Mouse (Mus musculus): Measurements from ENCODE around the gene 2310039H08Rik. TPM values are rescaled to one million over a fixed set of nuclear protein-coding genes. Genes with fewer than 3 reads are reported as not detected.

The 2310039H08Rik gene
- polyA plus RNA-seq, 1 experiment from 2014 or later: 124 TPM

DNA sequence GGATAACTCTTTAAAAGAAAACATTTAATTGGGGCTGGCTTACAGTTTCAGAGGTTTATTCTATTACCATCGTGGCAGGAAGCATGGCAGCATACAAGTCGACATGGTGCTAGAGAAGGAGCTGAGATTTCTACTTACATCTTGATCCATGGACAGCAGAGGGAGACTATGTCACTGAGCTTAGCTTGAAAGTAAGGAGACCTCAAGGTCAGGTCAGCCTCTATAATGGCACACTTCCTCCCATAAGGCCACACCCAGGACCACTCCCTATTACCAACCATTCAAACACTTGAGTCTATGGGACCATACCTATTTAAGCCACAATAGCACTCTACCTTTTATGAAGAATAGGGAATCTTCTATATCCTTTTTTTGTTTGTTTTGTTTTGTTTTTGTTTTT, 20.5 kb downstream of the 2310039H08Rik start:
- ATAC-seq: no peak
- 78% methylated on average over 2 of the region's 2 CpGs for WGBS
- Histone ChIP-seq H3K9ac (ENCODE audit: low read depth, low read length) (no peak overlapping the region), H3K4me1 (replicated peaks; ENCODE audit: control insufficient read depth, insufficient read depth, low read length) (no peaks in the 10 kb centered on the region), H3K36me3 (ENCODE audit: control insufficient read depth, insufficient read depth) (no peaks in the 10 kb centered on the region), H3K9me3 (ENCODE audit: control insufficient read depth) (no peaks in the 10 kb centered on the region), H3K4me3 (ENCODE audit: low read depth, low read length) (no peak overlapping the region), H3K27ac (ENCODE audit: low read depth, low read length) (no peak overlapping the region), H3K27me3 (replicated peaks; ENCODE audit: control insufficient read depth, insufficient read depth, low read length) (no peaks in the 10 kb centered on the region), H3K4me2 (replicated peaks; ENCODE audit: low read depth) (no peak overlapping the region)
- peak; percentile 14; the same call in 1 of the 2 replicates for TF ChIP-seq CTCF (IDR thresholded peaks at IDR 0.05; ENCODE audit: low read depth)

DNA sequence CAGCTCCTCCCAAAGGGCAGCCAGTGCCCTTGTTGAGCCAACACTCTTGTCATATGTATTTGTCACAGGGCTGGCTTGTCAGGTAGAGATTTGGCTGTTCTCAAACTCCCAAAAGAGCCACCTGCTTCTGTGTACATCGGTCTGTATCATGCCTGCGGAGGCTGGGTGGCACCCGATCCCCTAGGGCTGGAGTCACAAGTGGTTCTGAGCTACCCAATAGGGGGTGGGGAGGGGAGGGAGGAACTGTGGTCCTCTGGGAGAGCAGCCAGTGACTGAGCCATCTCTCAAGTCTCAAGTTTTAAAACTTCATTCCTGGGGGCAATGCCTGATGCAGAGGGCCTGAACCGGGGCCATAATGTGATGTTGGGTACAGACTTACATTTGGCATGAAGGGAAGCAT, 24.3 kb downstream of the 2310039H08Rik start:
- Histone ChIP-seq H3K4me3 (ENCODE audit: low read depth, low read length) (no peak overlapping the region), H3K4me1 (replicated peaks; ENCODE audit: control insufficient read depth, insufficient read depth, low read length) (no peaks in the 10 kb centered on the region), H3K9me3 (ENCODE audit: control insufficient read depth) (no peaks in the 10 kb centered on the region), H3K27me3 (replicated peaks; ENCODE audit: control insufficient read depth, insufficient read depth, low read length) (no peaks in the 10 kb centered on the region), H3K9ac (ENCODE audit: low read depth, low read length) (no peak overlapping the region), H3K27ac (ENCODE audit: low read depth, low read length) (no peak overlapping the region), H3K4me2 (replicated peaks; ENCODE audit: low read depth) (no peak overlapping the region), H3K36me3 (ENCODE audit: control insufficient read depth, insufficient read depth) (peaks cover 26% of the 10 kb centered on the region)
- 89% methylated on average over 4 of the region's 4 CpGs for WGBS
- ATAC-seq: no peak
- TF ChIP-seq CTCF (IDR thresholded peaks at IDR 0.05; ENCODE audit: low read depth): no peak

DNA sequence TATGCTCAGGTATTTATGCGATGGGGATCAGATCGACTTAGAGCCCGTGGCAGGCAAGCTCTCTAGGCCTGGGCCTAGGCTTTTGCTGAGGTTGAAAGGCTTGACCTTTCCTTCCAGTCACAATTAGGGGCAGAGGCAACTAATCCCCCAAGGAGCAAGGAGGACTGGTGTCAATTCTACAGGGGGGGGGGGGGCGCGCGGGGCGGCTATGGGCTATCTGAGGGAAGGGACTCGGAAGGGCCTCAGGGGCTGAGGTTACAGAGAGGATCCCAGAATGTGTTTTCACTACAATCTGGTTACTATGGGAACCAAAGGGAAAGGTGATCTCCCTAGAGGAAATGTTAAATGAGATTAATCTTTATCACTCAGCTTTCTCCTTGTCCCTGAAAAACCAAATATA, 25.0 kb downstream of the 2310039H08Rik start:
- Histone ChIP-seq H3K9ac (ENCODE audit: low read depth, low read length) (no peak overlapping the region), H3K9me3 (ENCODE audit: control insufficient read depth) (no peaks in the 10 kb centered on the region), H3K36me3 (ENCODE audit: control insufficient read depth, insufficient read depth) (peaks cover 32% of the 10 kb centered on the region), H3K4me2 (replicated peaks; ENCODE audit: low read depth) (no peak overlapping the region), H3K27ac (ENCODE audit: low read depth, low read length) (no peak overlapping the region), H3K4me3 (ENCODE audit: low read depth, low read length) (no peak overlapping the region), H3K4me1 (replicated peaks; ENCODE audit: control insufficient read depth, insufficient read depth, low read length) (no peaks in the 10 kb centered on the region), H3K27me3 (replicated peaks; ENCODE audit: control insufficient read depth, insufficient read depth, low read length) (no peaks in the 10 kb centered on the region)
- 69% methylated on average over 8 of the region's 8 CpGs for WGBS
- no peak for ATAC-seq
- no peak for TF ChIP-seq CTCF (IDR thresholded peaks at IDR 0.05; ENCODE audit: low read depth)

DNA sequence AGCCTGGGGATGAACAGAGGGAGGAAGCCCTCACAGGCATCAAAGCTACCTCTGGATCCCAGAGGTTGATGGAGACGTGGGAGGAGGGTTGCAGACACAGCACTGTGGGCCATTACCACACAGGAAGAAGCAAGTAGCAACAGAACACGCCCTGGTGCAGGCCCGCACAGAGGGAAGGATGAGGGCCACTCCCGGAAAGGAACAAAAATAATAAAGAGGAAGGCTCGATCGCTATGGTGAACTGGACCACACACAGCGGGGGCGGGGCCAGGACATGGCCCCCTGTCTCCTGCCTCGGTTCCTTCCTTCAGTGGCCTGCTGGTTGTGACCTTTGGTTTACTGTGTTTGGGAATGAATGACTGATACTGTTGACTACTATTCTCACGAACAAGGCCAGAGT, 27.2 kb downstream of the 2310039H08Rik start:
- Histone ChIP-seq H3K9me3 (ENCODE audit: control insufficient read depth) (no peaks in the 10 kb centered on the region), H3K4me1 (replicated peaks; ENCODE audit: control insufficient read depth, insufficient read depth, low read length) (no peaks in the 10 kb centered on the region), H3K4me2 (replicated peaks; ENCODE audit: low read depth) (no peak overlapping the region), H3K4me3 (ENCODE audit: low read depth, low read length) (no peak overlapping the region), H3K27me3 (replicated peaks; ENCODE audit: control insufficient read depth, insufficient read depth, low read length) (no peaks in the 10 kb centered on the region), H3K36me3 (ENCODE audit: control insufficient read depth, insufficient read depth) (peaks cover 36% of the 10 kb centered on the region), H3K27ac (ENCODE audit: low read depth, low read length) (no peak overlapping the region), H3K9ac (ENCODE audit: low read depth, low read length) (no peak overlapping the region)
- 0 out of 2 replicates have a peak, but pooled peaks have one; percentile 33 for ATAC-seq
- WGBS: 65% methylated on average over 10 of the region's 10 CpGs
- no peak for TF ChIP-seq CTCF (IDR thresholded peaks at IDR 0.05; ENCODE audit: low read depth)

DNA sequence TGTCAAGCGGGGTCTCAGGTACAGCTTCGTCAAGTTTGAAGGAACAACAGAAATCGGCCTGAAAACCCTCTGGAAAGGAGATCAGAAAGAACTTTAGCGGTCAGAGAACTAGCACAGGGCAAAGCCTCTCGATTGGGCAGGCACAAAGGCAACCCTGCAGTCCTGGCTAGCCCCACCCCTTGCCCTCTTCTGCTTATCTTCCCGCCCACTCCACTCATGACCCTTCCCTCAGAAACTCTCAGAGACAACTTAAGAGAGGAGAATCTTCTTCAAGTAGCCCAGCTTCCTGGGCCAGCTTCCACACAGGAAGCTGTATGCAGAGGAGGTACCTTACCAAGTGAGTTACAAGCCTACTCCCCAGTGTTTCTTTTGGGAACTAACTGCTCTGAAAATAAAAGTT, 29.3 kb downstream of the 2310039H08Rik start:
- Histone ChIP-seq H3K27ac (ENCODE audit: low read depth, low read length) (no peak overlapping the region), H3K36me3 (ENCODE audit: control insufficient read depth, insufficient read depth) (peaks cover 42% of the 10 kb centered on the region)
- TF ChIP-seq CTCF (IDR thresholded peaks at IDR 0.05; ENCODE audit: low read depth): no peak

DNA sequence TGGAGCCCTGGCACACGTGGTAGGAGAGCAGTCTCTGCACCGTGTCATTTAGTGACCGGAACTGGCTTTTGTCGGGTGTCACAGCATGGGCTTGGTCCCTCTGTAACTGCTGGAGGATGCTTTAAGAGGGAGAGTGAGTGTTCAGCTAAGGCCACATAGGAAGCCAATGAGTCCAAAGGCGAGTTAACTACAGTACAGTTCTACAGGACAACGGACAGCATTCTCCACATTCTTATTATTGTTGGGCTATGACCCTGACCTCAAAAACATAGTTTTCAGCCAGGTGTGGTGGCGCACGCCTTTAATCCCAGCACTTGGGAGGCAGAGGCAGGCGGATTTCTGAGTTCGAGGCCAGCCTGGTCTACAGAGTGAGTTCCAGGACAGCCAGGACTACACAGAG, 35.9 kb downstream of the 2310039H08Rik start:
- Histone ChIP-seq H3K36me3 (ENCODE audit: control insufficient read depth, insufficient read depth) (peaks cover 52% of the 10 kb centered on the region), H3K4me2 (replicated peaks; ENCODE audit: low read depth) (no peak overlapping the region), H3K9ac (ENCODE audit: low read depth, low read length) (no peak overlapping the region), H3K9me3 (ENCODE audit: control insufficient read depth) (no peaks in the 10 kb centered on the region), H3K27ac (ENCODE audit: low read depth, low read length) (no peak overlapping the region), H3K27me3 (replicated peaks; ENCODE audit: control insufficient read depth, insufficient read depth, low read length) (no peaks in the 10 kb centered on the region), H3K4me3 (ENCODE audit: low read depth, low read length) (no peak overlapping the region), H3K4me1 (replicated peaks; ENCODE audit: control insufficient read depth, insufficient read depth, low read length) (no peaks in the 10 kb centered on the region)
- WGBS: 93% methylated on average over 9 of the region's 10 CpGs
- TF ChIP-seq CTCF (IDR thresholded peaks at IDR 0.05; ENCODE audit: low read depth): no peak
- no peak for ATAC-seq

More for the DNA sequence above, 29.3 kb downstream of the 2310039H08Rik start:
- Histone ChIP-seq H3K4me3 (ENCODE audit: low read depth, low read length) (no peak overlapping the region), H3K4me2 (replicated peaks; ENCODE audit: low read depth) (no peak overlapping the region), H3K27me3 (replicated peaks; ENCODE audit: control insufficient read depth, insufficient read depth, low read length) (no peaks in the 10 kb centered on the region), H3K4me1 (replicated peaks; ENCODE audit: control insufficient read depth, insufficient read depth, low read length) (no peaks in the 10 kb centered on the region), H3K9me3 (ENCODE audit: control insufficient read depth) (no peaks in the 10 kb centered on the region), H3K9ac (ENCODE audit: low read depth, low read length) (no peak overlapping the region)
- ATAC-seq: no peak
- WGBS: 83% methylated on average over 6 of the region's 6 CpGs
